Mouse (Mus musculus): Measurements from ENCODE around the gene Slc38a11.

The Slc38a11 gene

GRCm38 (mm10) chr2:65275443-65276061 is 88.3 kb downstream of the Slc38a11 start:
- H3K4me3 ChIP-seq (replicated peaks; ENCODE audit: low read length) = no peak overlapping the region
- H3K9me3 ChIP-seq (ENCODE audit: low read length) = no peaks in the 10 kb centered on the region
- no peaks in the 10 kb centered on the region for H3K27me3 ChIP-seq (ENCODE audit: insufficient read depth, low read length)
- no peaks in the 10 kb centered on the region for H3K36me3 ChIP-seq (ENCODE audit: insufficient read depth, low read length)
- no peak for TF ChIP-seq CTCF (conservative IDR thresholded peaks at IDR 0.05; ENCODE audit: low read length)
- no peak for TF ChIP-seq POU5F1 (IDR thresholded peaks at IDR 0.05; ENCODE audit: borderline replicate concordance, low read length)
- no peaks in the 10 kb centered on the region for H3K4me1 ChIP-seq (replicated peaks; ENCODE audit: low read depth, low read length)

- no peaks in the 10 kb centered on the region for H3K4me1 ChIP-seq (replicated peaks; ENCODE audit: low read depth, low read length)
- no peaks in the 10 kb centered on the region for H3K27me3 ChIP-seq (ENCODE audit: insufficient read depth, low read length)
- H3K4me3 ChIP-seq (replicated peaks; ENCODE audit: low read length) = no peak overlapping the region
- no peaks in the 10 kb centered on the region for H3K9me3 ChIP-seq (ENCODE audit: low read length)
- H3K36me3 ChIP-seq (ENCODE audit: insufficient read depth, low read length) = no peaks in the 10 kb centered on the region
- TF ChIP-seq CTCF (conservative IDR thresholded peaks at IDR 0.05; ENCODE audit: low read length) = no peak
- TF ChIP-seq POU5F1 (IDR thresholded peaks at IDR 0.05; ENCODE audit: borderline replicate concordance, low read length) = no peak
- no peak for TF ChIP-seq NANOG (IDR thresholded peaks at IDR 0.05; ENCODE audit: borderline replicate concordance, low read length)
These were observed 89.9 kb downstream of the Slc38a11 start for GRCm38 (mm10) chr2:65273910-65274309.

GRCm38 (mm10) chr2:65268731-65269130 is 95.1 kb downstream of the Slc38a11 start:
- Histone ChIP-seq H3K9me3 (ENCODE audit: low read length) (no peaks in the 10 kb centered on the region), H3K4me3 (replicated peaks; ENCODE audit: low read length) (no peak overlapping the region), H3K4me1 (replicated peaks; ENCODE audit: low read depth, low read length) (no peaks in the 10 kb centered on the region), H3K36me3 (ENCODE audit: insufficient read depth, low read length) (no peaks in the 10 kb centered on the region), H3K27me3 (ENCODE audit: insufficient read depth, low read length) (no peaks in the 10 kb centered on the region)
- TF ChIP-seq CTCF (conservative IDR thresholded peaks at IDR 0.05; ENCODE audit: low read length) = no peak

DNA sequence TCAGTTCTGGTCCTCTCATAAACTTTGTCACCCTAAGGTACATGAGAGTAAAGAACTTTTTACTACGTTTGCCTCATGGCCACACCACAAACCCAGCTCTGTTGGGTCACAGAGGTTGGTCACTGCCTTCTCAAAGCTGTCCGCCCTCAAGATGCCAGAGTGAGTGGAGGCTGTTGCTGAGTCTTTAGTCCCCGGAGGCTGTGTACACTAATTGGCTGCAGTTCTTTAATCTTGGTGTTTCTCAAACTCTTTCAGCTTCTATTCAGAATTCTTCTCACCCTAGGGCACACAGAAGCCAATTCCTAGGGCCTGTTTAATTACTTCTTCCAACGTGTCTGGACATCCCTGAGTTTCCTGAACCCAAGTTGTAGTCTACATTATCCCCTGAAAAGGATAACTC is 96.0 kb downstream of the Slc38a11 start:
- Histone ChIP-seq H3K4me1 (replicated peaks; ENCODE audit: low read depth, low read length) (no peaks in the 10 kb centered on the region), H3K36me3 (ENCODE audit: insufficient read depth, low read length) (no peaks in the 10 kb centered on the region)

DNA sequence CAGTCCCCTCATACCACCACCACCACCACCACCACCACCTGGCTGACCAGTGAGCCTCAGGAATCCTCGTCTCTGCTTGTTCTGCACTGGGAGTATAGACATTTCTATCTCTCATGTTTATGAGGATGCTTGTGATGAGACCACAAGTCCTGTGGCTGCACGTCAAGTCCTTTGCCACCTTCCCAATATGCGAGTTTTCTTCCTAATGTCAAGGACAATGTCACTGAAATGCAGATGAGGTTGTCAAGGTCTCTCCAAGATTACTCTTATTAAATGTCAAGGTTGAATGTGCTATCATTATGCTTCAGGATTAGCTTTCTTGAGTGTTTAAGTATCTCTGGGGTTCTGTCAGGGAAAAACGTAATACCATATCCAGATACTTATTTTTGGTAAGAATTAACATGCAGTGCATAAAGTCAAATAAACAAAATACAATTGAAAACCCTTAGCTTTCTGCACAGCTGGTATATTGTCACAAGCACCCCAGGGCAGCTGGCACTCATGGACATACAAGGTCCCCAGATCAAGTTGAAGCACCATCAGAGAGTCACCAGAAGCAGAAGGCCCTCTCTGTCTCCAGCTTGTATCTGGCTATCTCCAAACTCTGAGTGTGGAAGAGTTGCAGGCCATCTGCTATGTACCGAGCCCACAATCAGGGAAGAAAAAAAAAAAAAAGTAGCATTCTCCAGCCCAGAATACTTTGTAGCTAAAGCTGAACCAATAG is 97.1 kb downstream of the Slc38a11 start:
- TF ChIP-seq NANOG (IDR thresholded peaks at IDR 0.05; ENCODE audit: borderline replicate concordance, low read length) = no peak
- no peak for TF ChIP-seq POU5F1 (IDR thresholded peaks at IDR 0.05; ENCODE audit: borderline replicate concordance, low read length)
- no peak for TF ChIP-seq CTCF (conservative IDR thresholded peaks at IDR 0.05; ENCODE audit: low read length)
- Histone ChIP-seq H3K4me1 (replicated peaks; ENCODE audit: low read depth, low read length) (no peaks in the 10 kb centered on the region), H3K27me3 (ENCODE audit: insufficient read depth, low read length) (no peaks in the 10 kb centered on the region), H3K36me3 (ENCODE audit: insufficient read depth, low read length) (no peaks in the 10 kb centered on the region), H3K4me3 (replicated peaks; ENCODE audit: low read length) (no peak overlapping the region), H3K9me3 (ENCODE audit: low read length) (no peaks in the 10 kb centered on the region)

More for the DNA sequence above, 96.0 kb downstream of the Slc38a11 start:
- H3K4me3 ChIP-seq (replicated peaks; ENCODE audit: low read length) = no peak overlapping the region
- TF ChIP-seq NANOG (IDR thresholded peaks at IDR 0.05; ENCODE audit: borderline replicate concordance, low read length) (no peak), POU5F1 (IDR thresholded peaks at IDR 0.05; ENCODE audit: borderline replicate concordance, low read length) (no peak), CTCF (conservative IDR thresholded peaks at IDR 0.05; ENCODE audit: low read length) (no peak)
- H3K9me3 ChIP-seq (ENCODE audit: low read length) = no peaks in the 10 kb centered on the region
- no peaks in the 10 kb centered on the region for H3K27me3 ChIP-seq (ENCODE audit: insufficient read depth, low read length)

Measured in E14TG2a.4 (cell line).